Mouse (Mus musculus): ENCODE data around the gene Atxn7l1. TPM values are rescaled to one million over a fixed set of nuclear protein-coding genes. Genes with fewer than 3 reads are reported as not detected.

The Atxn7l1 gene
- polyA plus RNA-seq, 1 experiment from 2014 or later = 16.0 TPM

DNA sequence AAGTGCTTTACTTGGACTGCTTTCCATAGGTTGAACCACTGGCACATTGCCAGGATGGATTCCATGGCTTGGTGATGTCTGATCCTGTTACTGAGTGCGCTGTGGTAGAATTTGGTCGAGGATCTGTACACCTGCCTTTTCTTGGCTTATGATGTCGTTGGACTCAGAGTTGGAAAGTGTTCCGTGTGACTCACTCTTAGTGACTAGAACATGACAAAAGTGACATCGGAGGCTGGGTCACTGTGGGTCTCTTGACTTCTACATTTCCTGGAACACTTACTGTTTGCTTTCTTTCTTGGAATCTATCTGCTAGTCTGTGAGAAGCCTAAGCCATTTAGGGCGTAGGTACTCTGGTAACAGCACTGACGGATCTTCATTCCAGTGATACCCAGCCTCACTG lies 23.3 kb downstream of the Atxn7l1 start:
- no peaks in the 10 kb centered on the region for H3K9me3 ChIP-seq (ENCODE audit: control insufficient read depth, low read length)
- ATAC-seq (replicated peaks; ENCODE audit: low FRiP score) = no peak
- WGBS = 90% methylated on average over 7 of the region's 7 CpGs

DNA sequence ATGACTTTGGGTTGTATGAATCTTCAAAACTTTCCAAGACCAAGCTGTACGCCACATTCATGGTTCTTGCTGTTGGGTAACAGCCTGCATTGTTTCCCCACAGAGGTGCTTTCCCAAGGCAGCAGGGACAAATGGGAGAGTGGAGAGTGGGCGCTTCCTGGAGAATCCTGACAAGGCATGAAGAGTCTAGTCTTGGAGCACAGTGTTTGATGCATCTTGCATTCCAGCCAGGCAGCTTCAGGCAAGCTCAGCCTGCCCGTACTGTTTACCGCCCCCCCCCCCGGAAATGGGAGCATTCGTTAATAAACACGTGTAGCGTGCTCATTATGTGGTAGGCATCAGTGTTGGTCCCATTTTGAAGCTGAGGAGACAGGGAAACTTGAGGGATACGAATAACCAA lies 25.4 kb downstream of the Atxn7l1 start:
- no peak overlapping the region for H3K9ac ChIP-seq (ENCODE audit: low read length)
- peak; percentile 38 for DNase-seq (ENCODE audit: low spot score)

More for the DNA sequence above, 23.3 kb downstream of the Atxn7l1 start:
- H3K4me3 ChIP-seq (ENCODE audit: low read depth, low read length) = no peak overlapping the region
- no peak overlapping the region for H3K27ac ChIP-seq (ENCODE audit: low read depth, low read length)
- no peak overlapping the region for H3K9ac ChIP-seq (ENCODE audit: low read length)
- no peaks in the 10 kb centered on the region for H3K27me3 ChIP-seq (ENCODE audit: control insufficient read depth, insufficient read depth, low read length)
- no peak overlapping the region for H3K4me2 ChIP-seq (ENCODE audit: low read depth, low read length, severe bottlenecking)
- H3K4me1 ChIP-seq (replicated peaks; ENCODE audit: control insufficient read depth, insufficient read depth, low read length) = no peaks in the 10 kb centered on the region; the same call in 1 of the 2 replicates
- H3K36me3 ChIP-seq (ENCODE audit: control insufficient read depth, insufficient read depth, low read length) = no peaks in the 10 kb centered on the region
- no peak for DNase-seq (ENCODE audit: low spot score)

DNA sequence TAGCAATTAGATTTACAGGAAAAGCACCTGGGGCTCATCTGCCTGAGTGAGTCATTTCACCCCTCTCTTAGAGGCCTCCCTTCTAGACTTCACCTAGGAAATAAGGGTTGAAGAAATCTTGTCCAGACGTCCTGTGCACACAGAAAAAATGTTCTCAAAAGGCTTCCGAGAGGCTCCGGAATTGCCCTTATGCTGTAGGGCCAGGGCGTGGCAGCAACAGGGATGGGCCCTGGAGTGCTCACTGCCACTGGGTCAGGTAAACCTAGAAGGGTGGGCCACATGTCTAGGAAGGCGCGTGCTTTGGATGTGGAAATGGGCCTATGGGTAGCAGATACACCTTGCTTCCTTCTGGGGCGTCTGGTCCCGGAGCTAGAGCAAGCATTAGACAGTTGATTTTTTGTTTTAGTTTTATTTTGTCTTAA lies 26.2 kb downstream of the Atxn7l1 start:
- ATAC-seq (replicated peaks; ENCODE audit: low FRiP score) (no peak), DNase-seq (ENCODE audit: low spot score) (peak; percentile 23)
- no peak overlapping the region for H3K4me2 ChIP-seq (ENCODE audit: low read depth, low read length, severe bottlenecking)
- H3K9ac ChIP-seq (ENCODE audit: low read length) = no peak overlapping the region
- no peaks in the 10 kb centered on the region for H3K36me3 ChIP-seq (ENCODE audit: control insufficient read depth, insufficient read depth, low read length)
- H3K27me3 ChIP-seq (ENCODE audit: control insufficient read depth, insufficient read depth, low read length) = no peaks in the 10 kb centered on the region
- H3K9me3 ChIP-seq (ENCODE audit: control insufficient read depth, low read length) = no peaks in the 10 kb centered on the region
- no peak overlapping the region for H3K27ac ChIP-seq (ENCODE audit: low read depth, low read length)
- no peaks in the 10 kb centered on the region; the same call in 1 of the 2 replicates for H3K4me1 ChIP-seq (replicated peaks; ENCODE audit: control insufficient read depth, insufficient read depth, low read length)
- WGBS = 88% methylated on average over 8 of the region's 8 CpGs
- H3K4me3 ChIP-seq (ENCODE audit: low read depth, low read length) = no peak overlapping the region

More for the DNA sequence above, 25.4 kb downstream of the Atxn7l1 start:
- no peaks in the 10 kb centered on the region for H3K27me3 ChIP-seq (ENCODE audit: control insufficient read depth, insufficient read depth, low read length)
- 88% methylated on average over 9 of the region's 9 CpGs for WGBS
- no peak overlapping the region for H3K4me3 ChIP-seq (ENCODE audit: low read depth, low read length)
- ATAC-seq (replicated peaks; ENCODE audit: low FRiP score) = no peak
- H3K9me3 ChIP-seq (ENCODE audit: control insufficient read depth, low read length) = no peaks in the 10 kb centered on the region
- H3K4me1 ChIP-seq (replicated peaks; ENCODE audit: control insufficient read depth, insufficient read depth, low read length) = no peaks in the 10 kb centered on the region; the same call in 1 of the 2 replicates
- H3K4me2 ChIP-seq (ENCODE audit: low read depth, low read length, severe bottlenecking) = no peak overlapping the region
- H3K36me3 ChIP-seq (ENCODE audit: control insufficient read depth, insufficient read depth, low read length) = no peaks in the 10 kb centered on the region
- no peak overlapping the region for H3K27ac ChIP-seq (ENCODE audit: low read depth, low read length)

DNA sequence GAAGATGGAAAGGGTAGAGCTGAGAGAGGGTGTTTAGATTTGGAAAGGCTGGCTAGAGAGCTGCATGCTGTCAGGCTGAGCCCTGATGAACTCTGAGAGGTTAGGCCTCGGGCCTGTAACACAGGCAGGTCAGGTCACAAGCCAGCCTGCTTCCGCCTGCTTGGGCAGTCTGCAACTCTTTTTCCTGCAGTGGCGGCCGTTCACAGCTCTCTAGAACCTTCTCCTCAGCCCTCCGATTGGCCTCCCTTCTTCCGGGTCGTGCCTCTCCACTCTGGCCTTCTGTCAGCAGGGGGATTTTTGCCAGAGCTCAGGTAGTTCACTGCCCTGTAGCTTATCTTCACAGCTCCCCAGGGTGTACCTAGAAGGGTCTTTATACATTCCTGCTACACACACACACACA lies 26.7 kb downstream of the Atxn7l1 start:
- ATAC-seq (replicated peaks; ENCODE audit: low FRiP score) = no peak
- no peak overlapping the region for H3K4me2 ChIP-seq (ENCODE audit: low read depth, low read length, severe bottlenecking)
- H3K9me3 ChIP-seq (ENCODE audit: control insufficient read depth, low read length) = no peaks in the 10 kb centered on the region
- WGBS = 69% methylated on average over 7 of the region's 7 CpGs
- H3K4me3 ChIP-seq (ENCODE audit: low read depth, low read length) = no peak overlapping the region
- no peaks in the 10 kb centered on the region for H3K27me3 ChIP-seq (ENCODE audit: control insufficient read depth, insufficient read depth, low read length)
- no peak overlapping the region for H3K27ac ChIP-seq (ENCODE audit: low read depth, low read length)
- H3K4me1 ChIP-seq (replicated peaks; ENCODE audit: control insufficient read depth, insufficient read depth, low read length) = no peaks in the 10 kb centered on the region; the same call in 1 of the 2 replicates
- H3K36me3 ChIP-seq (ENCODE audit: control insufficient read depth, insufficient read depth, low read length) = no peaks in the 10 kb centered on the region
- H3K9ac ChIP-seq (ENCODE audit: low read length) = no peak overlapping the region
- peak; percentile 22 for DNase-seq (ENCODE audit: low spot score)

DNA sequence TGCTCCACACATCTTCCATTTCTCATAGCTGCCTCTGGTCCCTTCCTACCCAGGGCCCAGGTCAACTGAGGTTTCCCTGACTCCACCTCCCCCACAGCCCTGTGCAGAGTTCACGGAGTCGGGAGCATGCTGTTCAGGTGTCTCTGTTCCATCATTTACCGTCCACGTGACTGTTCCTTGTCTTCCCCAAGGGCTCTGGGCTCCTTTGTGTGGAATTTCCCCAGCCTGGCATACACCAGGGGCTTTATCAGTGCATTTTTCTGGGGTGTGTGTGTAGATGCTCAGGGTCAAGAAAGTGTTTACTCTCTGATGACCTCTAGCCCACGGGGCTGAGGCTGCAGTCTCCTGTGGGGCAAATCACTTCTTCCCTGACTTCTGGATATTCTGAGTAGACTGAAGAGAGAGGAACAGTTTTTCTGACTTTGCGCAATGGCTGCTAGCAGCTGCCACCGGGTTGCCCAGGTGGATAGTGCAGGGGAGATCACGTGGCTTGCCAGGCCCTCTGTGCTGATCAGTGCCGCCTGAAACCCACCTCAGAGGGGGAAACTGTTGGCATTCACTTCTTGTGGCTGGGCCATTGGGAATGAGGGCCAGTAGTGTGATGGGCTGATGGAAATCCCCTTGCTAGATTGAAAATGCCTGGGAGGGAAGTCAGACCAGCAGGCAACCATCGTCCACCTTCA lies 27.3 kb downstream of the Atxn7l1 start:
- DNase-seq (ENCODE audit: low spot score) (peak; percentile 41), ATAC-seq (replicated peaks; ENCODE audit: low FRiP score) (no peak)
- Histone ChIP-seq H3K36me3 (ENCODE audit: control insufficient read depth, insufficient read depth, low read length) (no peaks in the 10 kb centered on the region), H3K9me3 (ENCODE audit: control insufficient read depth, low read length) (no peaks in the 10 kb centered on the region), H3K27me3 (ENCODE audit: control insufficient read depth, insufficient read depth, low read length) (no peaks in the 10 kb centered on the region), H3K4me2 (ENCODE audit: low read depth, low read length, severe bottlenecking) (no peak overlapping the region), H3K4me3 (ENCODE audit: low read depth, low read length) (no peak overlapping the region), H3K9ac (ENCODE audit: low read length) (no peak overlapping the region), H3K4me1 (replicated peaks; ENCODE audit: control insufficient read depth, insufficient read depth, low read length) (no peaks in the 10 kb centered on the region; the same call in 1 of the 2 replicates), H3K27ac (ENCODE audit: low read depth, low read length) (no peak overlapping the region)
- WGBS = 69% methylated on average over 10 of the region's 10 CpGs

DNA sequence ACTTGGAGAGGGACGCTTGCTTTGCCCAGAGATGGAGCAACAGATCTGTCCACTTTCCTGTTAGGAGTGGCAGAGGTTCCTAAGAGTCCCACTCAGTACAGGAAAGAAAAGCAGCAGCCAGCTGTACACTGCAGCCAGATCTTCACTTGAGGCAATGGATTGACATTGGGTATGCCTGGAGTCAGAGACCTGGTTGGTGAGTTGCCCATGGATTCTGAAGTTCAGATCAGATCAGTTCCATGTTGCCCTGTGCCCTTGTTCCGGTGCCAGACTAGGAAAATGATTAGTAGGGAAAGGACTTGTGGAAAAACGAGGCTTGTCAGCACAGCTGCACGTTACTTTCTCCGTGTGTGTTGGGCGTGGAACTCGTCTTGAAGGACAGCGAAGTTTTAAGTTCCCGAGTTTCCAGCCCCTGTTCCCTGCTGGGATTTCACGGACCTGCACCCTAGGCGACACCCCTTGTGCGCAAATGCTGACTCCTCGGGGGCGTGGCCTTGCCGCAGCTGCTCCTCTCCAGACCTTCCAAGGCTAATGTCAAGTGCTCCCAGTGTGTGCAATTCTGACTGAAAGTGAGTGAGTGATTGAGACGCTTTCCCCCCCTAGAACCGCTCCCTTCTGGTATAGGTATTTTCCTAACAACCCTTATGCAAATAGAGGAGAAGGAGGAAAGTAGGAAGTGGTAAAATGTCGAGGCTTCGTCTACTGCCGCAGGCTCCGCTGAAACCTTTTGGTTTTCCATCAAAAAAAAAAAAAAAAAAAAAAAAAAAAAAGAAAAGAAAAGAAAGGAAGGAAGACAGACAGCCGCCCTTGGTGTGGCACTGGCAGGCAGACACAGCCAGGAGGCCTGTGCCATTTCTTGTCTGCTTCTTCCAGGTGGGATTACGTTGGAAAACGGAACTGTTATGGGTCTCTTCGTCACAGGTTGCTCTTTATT lies 28.4 kb downstream of the Atxn7l1 start:
- Histone ChIP-seq H3K9me3 (ENCODE audit: control insufficient read depth, low read length) (no peaks in the 10 kb centered on the region), H3K36me3 (ENCODE audit: control insufficient read depth, insufficient read depth, low read length) (no peaks in the 10 kb centered on the region), H3K4me2 (ENCODE audit: low read depth, low read length, severe bottlenecking) (peak overlapping the region; percentile 34), H3K27me3 (ENCODE audit: control insufficient read depth, insufficient read depth, low read length) (no peaks in the 10 kb centered on the region), H3K9ac (ENCODE audit: low read length) (no peak overlapping the region), H3K27ac (ENCODE audit: low read depth, low read length) (no peak overlapping the region), H3K4me1 (replicated peaks; ENCODE audit: control insufficient read depth, insufficient read depth, low read length) (no peaks in the 10 kb centered on the region; the same call in 1 of the 2 replicates), H3K4me3 (ENCODE audit: low read depth, low read length) (no peak overlapping the region)
- 0 out of 2 replicates have a peak, but pooled peaks have one; percentile 44 for ATAC-seq (replicated peaks; ENCODE audit: low FRiP score)
- DNase-seq (ENCODE audit: low spot score) = peak; percentile 60
- WGBS = 8% methylated on average over 25 of the region's 25 CpGs

DNA sequence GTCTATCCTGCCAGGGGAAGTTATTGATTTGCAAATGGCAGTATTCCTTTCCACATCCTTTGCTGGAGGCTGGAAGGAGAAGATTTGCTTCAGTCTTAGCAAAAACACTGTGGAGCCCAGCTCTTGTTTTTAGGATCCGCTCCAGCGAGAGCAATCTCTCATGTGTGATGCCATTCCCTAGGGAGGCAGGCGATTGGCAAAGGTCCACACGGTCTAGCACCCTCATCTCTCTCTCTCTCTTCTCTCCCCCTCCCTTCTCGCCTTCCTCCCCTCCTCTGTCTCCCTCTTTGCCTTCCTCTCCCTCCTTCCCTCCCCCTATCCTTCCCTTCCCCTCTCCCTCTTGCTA lies 29.0 kb downstream of the Atxn7l1 start:
- Histone ChIP-seq H3K27ac (ENCODE audit: low read depth, low read length) (no peak overlapping the region), H3K4me2 (ENCODE audit: low read depth, low read length, severe bottlenecking) (peak overlapping the region; percentile 34; the same call in 1 of the 2 replicates), H3K4me1 (replicated peaks; ENCODE audit: control insufficient read depth, insufficient read depth, low read length) (no peaks in the 10 kb centered on the region; the same call in 1 of the 2 replicates), H3K9ac (ENCODE audit: low read length) (no peak overlapping the region), H3K4me3 (ENCODE audit: low read depth, low read length) (no peak overlapping the region), H3K9me3 (ENCODE audit: control insufficient read depth, low read length) (no peaks in the 10 kb centered on the region), H3K36me3 (ENCODE audit: control insufficient read depth, insufficient read depth, low read length) (no peaks in the 10 kb centered on the region), H3K27me3 (ENCODE audit: control insufficient read depth, insufficient read depth, low read length) (no peaks in the 10 kb centered on the region)
- WGBS = 29% methylated on average over 5 of the region's 5 CpGs
- no peak for DNase-seq (ENCODE audit: low spot score)
- ATAC-seq (replicated peaks; ENCODE audit: low FRiP score) = no peak

DNA sequence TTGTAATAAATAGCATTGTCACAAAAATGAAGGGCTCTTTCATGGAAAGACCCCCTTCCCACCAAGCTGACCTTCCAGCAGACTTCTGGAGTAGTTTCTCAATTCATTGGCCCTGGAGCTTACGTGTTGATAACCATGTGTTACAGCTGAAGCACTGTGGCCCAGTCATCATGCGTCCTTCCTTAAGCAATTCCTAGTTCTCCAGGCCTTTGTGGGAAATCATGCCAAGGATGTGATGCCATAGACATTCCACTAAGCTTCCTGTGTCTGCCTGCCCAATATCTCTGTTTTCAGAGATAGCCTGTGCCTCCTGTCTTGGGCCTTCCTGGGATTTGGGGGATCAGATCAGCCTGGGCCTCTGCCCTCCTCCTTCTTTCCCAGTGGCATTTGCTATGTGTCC lies 32.9 kb downstream of the Atxn7l1 start:
- WGBS = 96% methylated on average over 2 of the region's 2 CpGs
- Histone ChIP-seq H3K4me2 (ENCODE audit: low read depth, low read length, severe bottlenecking) (no peak overlapping the region), H3K9me3 (ENCODE audit: control insufficient read depth, low read length) (no peaks in the 10 kb centered on the region), H3K9ac (ENCODE audit: low read length) (no peak overlapping the region), H3K27ac (ENCODE audit: low read depth, low read length) (no peak overlapping the region), H3K4me1 (replicated peaks; ENCODE audit: control insufficient read depth, insufficient read depth, low read length) (no peaks in the 10 kb centered on the region; the same call in 1 of the 2 replicates), H3K4me3 (ENCODE audit: low read depth, low read length) (no peak overlapping the region), H3K36me3 (ENCODE audit: control insufficient read depth, insufficient read depth, low read length) (no peaks in the 10 kb centered on the region), H3K27me3 (ENCODE audit: control insufficient read depth, insufficient read depth, low read length) (no peaks in the 10 kb centered on the region)
- DNase-seq (ENCODE audit: low spot score) (no peak), ATAC-seq (replicated peaks; ENCODE audit: low FRiP score) (no peak)
